Mouse (Mus musculus) bone marrow, adult 2 months (tissue): ENCODE results near the gene Zfp239. TPM values are rescaled to one million over a fixed set of nuclear protein-coding genes. Genes with fewer than 3 reads are reported as not detected.
"Not testable (repeated sequence)": the region's sequence is repeated elsewhere in the genome, so short reads cannot be mapped to it uniquely, and the experiment has no call there.

Experiments
- H3K27ac ChIP-seq: fragments of 200-500 bp; 2 replicates; pipeline ENCODE4 v1.5.1; 2012; ENCODE audit warnings: low read depth, mild to moderate bottlenecking, control low read depth, inconsistent platforms, low read length; ENCODE audit not compliant: control insufficient read depth, poor library complexity, insufficient read depth
- H3K4me1 ChIP-seq: fragments of 200-500 bp; 2 replicates; pipeline ENCODE4 v1.6.1; 2011; ENCODE audit warnings: low read length; ENCODE audit not compliant: control insufficient read depth, insufficient read depth
- H3K4me3 ChIP-seq: fragments of 200-500 bp; replicated peaks from 2 replicates; pipeline ENCODE3; 2011; ENCODE audit warnings: mild to moderate bottlenecking, low read depth, low read length, control low read depth; ENCODE audit not compliant: control insufficient read depth
- CTCF ChIP-seq: fragments of 200-500 bp; IDR thresholded peaks from 2 replicates; pipeline ENCODE4 v1.5.1; 2011; ENCODE audit warnings: low read length, control low read depth; ENCODE audit not compliant: control insufficient read depth, insufficient read depth
- POLR2A ChIP-seq: fragments of 200-500 bp; IDR thresholded peaks from 2 replicates; pipeline ENCODE4 v1.6.1; 2011; ENCODE audit warnings: low read depth, mild to moderate bottlenecking, control low read depth, low read length, borderline replicate concordance; ENCODE audit not compliant: control insufficient read depth
- WGBS: fragments of 180-500 bp; shearing (Covaris S2); methylation state at CpG from one replicate; pipeline ENCODE4 v1.1.7; 2018; 5-methylcytosine and 5-hydroxymethylcytosine counted together
- polyA plus RNA-seq: library from polyadenylated mRNA; stranded (reverse); fragments of >200 nt; gene quantifications from 2 replicates; pipeline ENCODE4 v1.2.4, GENCODE M21; 2011; ENCODE audit warnings: low replicate concordance; ENCODE audit not compliant: missing spikeins, insufficient read depth, insufficient read length

Gene Zfp239
- polyA plus RNA-seq, 1 experiment: 1.3 TPM

- TF ChIP-seq POLR2A (no peak), CTCF (no peak)
- H3K4me1 ChIP-seq: no peaks in the 10 kb centered on the region
- H3K4me3 ChIP-seq: no peak overlapping the region
- no peak overlapping the region for H3K27ac ChIP-seq
- 59% methylated on average over 9 of the region's 9 CpGs for WGBS
Observed at GRCm38 (mm10) chr6:117844597-117844996, 17.3 kb upstream of the Zfp239 start.

DNA sequence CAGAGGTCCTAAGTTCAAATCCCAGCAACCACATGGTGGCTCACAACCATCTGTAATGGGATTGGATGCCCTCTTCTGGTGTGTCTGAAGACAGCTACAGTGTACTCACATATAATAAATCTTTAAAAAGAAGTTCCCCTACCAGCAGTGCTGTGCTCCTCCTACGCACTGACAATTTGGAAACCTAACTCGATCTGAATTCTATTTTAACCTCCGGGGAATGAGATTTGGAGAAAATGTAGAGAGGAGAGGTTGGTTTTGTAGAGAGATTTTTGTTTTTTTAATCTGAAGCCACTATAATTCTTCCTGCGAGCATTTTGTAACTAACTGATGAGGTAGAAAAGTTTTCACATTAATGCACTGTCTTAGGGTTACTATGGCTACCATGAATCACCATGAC, 15.2 kb upstream of the Zfp239 start:
- H3K4me1 ChIP-seq, H3K4me3 ChIP-seq, H3K27ac ChIP-seq: not testable (repeated sequence)
- 87% methylated on average over 4 of the region's 4 CpGs for WGBS

DNA sequence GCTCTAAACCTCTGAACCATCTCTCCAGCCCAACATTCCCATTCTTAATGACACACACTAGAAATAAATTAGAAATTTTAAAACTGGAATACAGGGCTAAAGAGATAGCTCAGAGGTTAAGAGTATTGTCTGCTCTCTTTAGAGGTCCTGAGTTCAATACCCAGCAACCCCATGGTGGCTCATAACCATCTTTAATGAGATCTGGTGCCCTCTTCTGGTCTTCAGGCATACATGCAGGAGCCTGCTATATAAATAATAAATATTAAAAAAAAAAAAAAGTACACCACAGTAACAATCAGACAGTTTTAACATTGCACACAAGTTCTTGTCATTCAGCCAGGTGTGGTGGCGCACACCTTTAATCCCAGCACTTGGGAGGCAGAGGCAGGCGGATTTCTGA, 14.1 kb upstream of the Zfp239 start:
- no peak for TF ChIP-seq CTCF
- TF ChIP-seq POLR2A: no peak
- no peak overlapping the region for H3K27ac ChIP-seq
- 72% methylated on average over 2 of the region's 2 CpGs for WGBS
- H3K4me3 ChIP-seq: no peak overlapping the region
- no peaks in the 10 kb centered on the region for H3K4me1 ChIP-seq

GRCm38 (mm10) chr6:117848577-117848976, 13.3 kb upstream of the Zfp239 start:
- 83% methylated on average over 5 of the region's 5 CpGs for WGBS
- Histone ChIP-seq H3K4me3 (no peak overlapping the region), H3K4me1 (no peaks in the 10 kb centered on the region), H3K27ac (no peak overlapping the region)
- no peak for TF ChIP-seq POLR2A

- no peaks in the 10 kb centered on the region for H3K4me1 ChIP-seq
- WGBS: 38% methylated on average over 2 of the region's 2 CpGs
- no peak overlapping the region for H3K27ac ChIP-seq
- H3K4me3 ChIP-seq: no peak overlapping the region
- TF ChIP-seq POLR2A: no peak
Observed at GRCm38 (mm10) chr6:117851747-117852146, 10.2 kb upstream of the Zfp239 start.

GRCm38 (mm10) chr6:117857990-117858389, 3.9 kb upstream of the Zfp239 start:
- H3K4me3 ChIP-seq: no peak overlapping the region
- H3K27ac ChIP-seq: no peak overlapping the region
- 93% methylated on average over 1 of the region's 1 CpGs for WGBS
- no peaks in the 10 kb centered on the region; the same call in 1 of the 2 replicates for H3K4me1 ChIP-seq
- TF ChIP-seq CTCF: no peak
- TF ChIP-seq POLR2A: no peak

DNA sequence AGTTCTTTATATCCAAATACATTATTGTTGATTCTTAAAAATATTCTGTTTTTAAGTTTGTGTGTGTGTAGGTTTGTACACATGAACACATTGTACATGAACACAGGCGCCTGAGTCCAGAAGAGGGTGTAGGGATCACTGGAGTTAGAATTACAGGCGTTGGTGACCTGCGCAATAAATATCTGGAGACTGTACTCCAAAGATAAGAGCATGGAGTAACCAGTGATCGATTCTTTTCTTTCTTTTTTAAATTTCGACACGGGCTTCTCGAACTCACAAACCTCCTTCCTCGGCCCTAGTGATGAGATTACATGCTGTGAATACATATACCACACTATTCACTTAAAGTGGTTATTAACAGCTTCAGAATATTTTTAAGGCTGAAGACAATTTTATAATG, 565 bp downstream of the Zfp239 start:
- Histone ChIP-seq H3K4me3 (no peak overlapping the region), H3K4me1 (no peaks in the 10 kb centered on the region; the same call in 1 of the 2 replicates), H3K27ac (no peak overlapping the region)
- 43% methylated on average over 8 of the region's 8 CpGs for WGBS
- no peak for TF ChIP-seq CTCF
- no peak for TF ChIP-seq POLR2A

- WGBS: 2% methylated on average over 26 of the region's 26 CpGs
- Histone ChIP-seq H3K4me1 (no peaks in the 10 kb centered on the region; the same call in 1 of the 2 replicates), H3K4me3 (peak overlapping the region; percentile 89), H3K27ac (peak overlapping the region; percentile 29; the same call in 1 of the 2 replicates)
- no peak for TF ChIP-seq CTCF
- TF ChIP-seq POLR2A: no peak
Observed at GRCm38 (mm10) chr6:117862899-117863620, 1.2 kb downstream of the Zfp239 start.

DNA sequence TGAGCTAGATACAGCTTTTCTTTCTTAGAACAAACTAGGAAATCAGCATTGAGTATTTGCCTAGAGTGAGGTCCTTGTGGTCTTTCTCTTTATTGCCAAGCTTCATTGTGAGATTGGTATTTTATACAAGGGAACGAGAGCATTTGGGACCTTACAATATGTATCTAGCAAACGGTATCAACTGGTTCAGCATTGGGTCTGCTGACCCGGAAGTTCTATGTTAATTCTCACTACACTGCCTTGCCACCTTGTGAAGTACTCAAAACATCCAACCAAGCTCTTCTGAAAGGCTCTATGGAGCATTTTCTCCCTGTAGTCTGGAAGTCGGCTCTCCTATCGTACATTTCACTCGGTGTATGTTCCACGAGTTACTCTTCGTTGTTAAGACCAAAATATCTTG, 1.9 kb downstream of the Zfp239 start:
- 82% methylated on average over 8 of the region's 8 CpGs for WGBS
- Histone ChIP-seq H3K4me3 (no peak overlapping the region), H3K27ac (no peak overlapping the region), H3K4me1 (no peaks in the 10 kb centered on the region; the same call in 1 of the 2 replicates)
- TF ChIP-seq CTCF: no peak
